Comparison of ENCODE assay signal across 30 mouse cellular contexts in genomic region chr5:15656959-15657358, GRCm38 (mm10). TPM values are rescaled to one million over a fixed set of nuclear protein-coding genes. Genes with fewer than 3 reads are reported as not detected.
"Had no signal": no experiment of that assay in that cellular context is flagged by ENCODE, and none has a peak within 500 bp of the region (broad histone marks: within the 10 kb centered on the region; RNA-seq: fewer than 3 reads in every experiment).

Gene 4930572O03Rik, minus strand, starts transcription at chr5:15657059.

RNA-seq across cellular contexts. Expression of gene 4930572O03Rik, which starts in this region (rescaled TPM):
- total RNA-seq: common myeloid progenitor, adult 5-6 weeks; forebrain, postnatal 0 days; gastrocnemius, adult 18-20 months; gastrocnemius, adult 2 months; gastrocnemius, adult 8-10 months; gastrocnemius, postnatal 10 days; gastrocnemius, postnatal 14 days; gastrocnemius, postnatal 25 days; gastrocnemius, postnatal 36 days; gastrocnemius, postnatal 4 days; granulocyte monocyte progenitor cell, adult 5-6 weeks; heart, adult 18-20 months had no signal
- polyA plus RNA-seq: cerebellum, adult 2 months; cortical plate, adult 2 months; embryonic facial prominence, embryonic 10.5 days; embryonic facial prominence, embryonic 11.5 days; embryonic facial prominence, embryonic 12.5 days; embryonic facial prominence, embryonic 13.5 days; embryonic facial prominence, embryonic 14.5 days; embryonic facial prominence, embryonic 15.5 days; erythroblast, embryonic 14.5 days; forebrain, embryonic 10.5 days; forebrain, embryonic 11.5 days; forebrain, embryonic 12.5 days; forebrain, embryonic 13.5 days; forebrain, embryonic 14.5 days; forebrain, embryonic 15.5 days; forebrain, embryonic 16.5 days; forebrain, postnatal 0 days; frontal cortex, adult 2 months; gonadal fat pad, adult 2 months had no signal
